ENCODE assay signal across 16 mouse cellular contexts in the genomic region with DNA sequence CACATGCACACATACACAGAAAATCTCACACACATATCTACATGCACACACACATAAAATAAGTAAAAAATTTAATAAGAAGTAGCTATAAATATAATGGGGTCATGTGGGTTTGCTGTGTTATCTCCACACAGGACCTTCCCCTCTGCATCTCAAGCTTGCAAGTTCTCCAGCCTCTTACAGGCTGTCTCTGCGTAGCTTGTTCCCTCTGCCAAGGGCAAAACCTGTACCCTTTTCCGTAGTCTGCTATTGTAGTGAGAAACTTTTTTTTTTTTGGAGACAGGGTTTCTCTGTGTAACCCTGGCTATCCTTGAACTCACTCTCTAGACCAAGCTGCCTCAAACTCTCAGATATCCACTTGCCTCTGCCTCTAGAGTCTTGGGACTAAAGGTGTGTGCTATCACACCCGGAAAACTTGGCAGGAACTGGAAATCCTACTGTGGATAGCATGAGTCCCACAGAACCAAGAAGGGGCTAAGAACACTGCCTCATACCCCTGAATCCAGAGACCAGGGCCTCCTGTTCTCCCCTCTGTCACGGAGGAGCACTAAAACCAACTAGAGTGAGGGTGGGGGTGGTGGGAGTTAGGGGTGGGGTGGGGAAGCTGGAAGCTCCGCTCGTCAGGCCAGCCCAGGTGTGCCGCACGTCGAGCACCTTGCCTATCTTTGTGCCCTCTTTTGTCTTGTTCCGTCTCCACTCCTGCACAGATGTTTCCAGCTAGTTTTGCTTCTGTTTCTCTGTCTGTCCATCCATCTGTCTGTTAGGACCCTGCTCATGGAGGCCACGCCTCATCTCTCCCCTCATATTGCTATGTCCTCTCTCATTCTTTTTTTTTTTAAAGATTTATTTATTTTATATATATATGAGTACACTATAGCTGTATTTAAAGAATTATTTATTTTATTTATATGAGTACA.
"Had no signal": no experiment of that assay in that cellular context is flagged by ENCODE, and none has a peak within 500 bp of the region (broad histone marks: within the 10 kb centered on the region; RNA-seq: fewer than 3 reads in every experiment).

No protein-coding gene starts in this region.

- H3K4me3 ChIP-seq: neural tube, embryonic 13.5 days; neural tube, embryonic 15.5 days; stomach, embryonic 15.5 days had no signal

- H3K36me3 ChIP-seq: neural tube, embryonic 13.5 days; stomach, embryonic 15.5 days had no signal

- H3K4me2 ChIP-seq: neural tube, embryonic 13.5 days; neural tube, embryonic 15.5 days; stomach, embryonic 15.5 days had no signal

- H3K9ac ChIP-seq: neural tube, embryonic 13.5 days; neural tube, embryonic 15.5 days; stomach, embryonic 15.5 days had no signal

- H3K27me3 ChIP-seq: stomach, embryonic 15.5 days had no signal

- DNase-seq: retina, postnatal 1 day; right cerebral cortex, adult 18-20 months; right cerebral cortex, postnatal 14 days; right cerebral cortex, postnatal 25 days; right cerebral cortex, postnatal 4 days; spleen, adult 18-20 months; thymus, adult 18-20 months; thymus, adult 2 months; thymus, postnatal 14 days; thymus, postnatal 25 days; thymus, postnatal 36 days; thymus, postnatal 4 days had no signal

- H3K9me3 ChIP-seq: neural tube, embryonic 15.5 days; stomach, embryonic 15.5 days had no signal

- H3K27ac ChIP-seq: neural tube, embryonic 13.5 days; neural tube, embryonic 15.5 days; stomach, embryonic 15.5 days; stomach, postnatal 0 days had no signal
